Mouse (Mus musculus): ENCODE results near the gene Fcer1g. TPM values are rescaled to one million over a fixed set of nuclear protein-coding genes. Genes with fewer than 3 reads are reported as not detected.

Gene Fcer1g
- total RNA-seq (2021): 10 to 100 TPM in 1 of 2 experiments, 1 to 10 TPM in 1; 8.7 to 10.1 TPM

- DNase-seq: no peak
These were observed at the start of gene Fcer1g for GRCm38 (mm10) chr1:171234126-171234525. Fcer1g (minus strand) TSS chr1:171234365.

GRCm38 (mm10) chr1:171283188-171284160, 49.3 kb upstream of the Fcer1g start:
- no peak for DNase-seq

GRCm38 (mm10) chr1:171282086-171282805, 48.1 kb upstream of the Fcer1g start:
- no peak for DNase-seq

- DNase-seq: peak; percentile 89
These were observed 47.4 kb upstream of the Fcer1g start for GRCm38 (mm10) chr1:171281528-171281923.

- DNase-seq: peak; percentile 90
These were observed 46.9 kb upstream of the Fcer1g start, which contains the start of gene Ppox for GRCm38 (mm10) chr1:171280916-171281527. Ppox (minus strand) TSS chr1:171281186.

- no peak for DNase-seq
These were observed 46.2 kb upstream of the Fcer1g start for GRCm38 (mm10) chr1:171280250-171280915.

- DNase-seq: no peak
These were observed 45.6 kb upstream of the Fcer1g start for GRCm38 (mm10) chr1:171279721-171280120.

- DNase-seq: no peak
These were observed 45.0 kb upstream of the Fcer1g start for GRCm38 (mm10) chr1:171279012-171279705.

GRCm38 (mm10) chr1:171278436-171278835, 44.3 kb upstream of the Fcer1g start:
- no peak for DNase-seq

- DNase-seq: no peak
These were observed 43.6 kb upstream of the Fcer1g start for GRCm38 (mm10) chr1:171277736-171278135.

- no peak for DNase-seq
These were observed 42.1 kb upstream of the Fcer1g start for GRCm38 (mm10) chr1:171276110-171276748.

- no peak for DNase-seq
These were observed 41.1 kb upstream of the Fcer1g start for GRCm38 (mm10) chr1:171275144-171275734.

GRCm38 (mm10) chr1:171274171-171274570, 40.0 kb upstream of the Fcer1g start:
- no peak for DNase-seq

GRCm38 (mm10) chr1:171272086-171272485, 37.9 kb upstream of the Fcer1g start:
- no peak for DNase-seq

GRCm38 (mm10) chr1:171271622-171272021, 37.5 kb upstream of the Fcer1g start:
- no peak for DNase-seq

GRCm38 (mm10) chr1:171271196-171271595, 37.0 kb upstream of the Fcer1g start:
- DNase-seq: no peak

- DNase-seq: no peak
These were observed 36.4 kb upstream of the Fcer1g start for GRCm38 (mm10) chr1:171270573-171270900.

- DNase-seq: peak; percentile 98
These were observed 35.8 kb upstream of the Fcer1g start, which contains the start of gene B4galt3 for GRCm38 (mm10) chr1:171269848-171270572. B4galt3 (plus strand) TSS chr1:171270328.

GRCm38 (mm10) chr1:171268341-171268740, 34.2 kb upstream of the Fcer1g start:
- DNase-seq: no peak
